Mouse (Mus musculus) CH12F3 (cell line): ENCODE results near the gene Clcnkb.

Source experiments
- in situ Hi-C: fragments of 300-500 bp; cut with MboI; formaldehyde crosslinking; loops from 2 replicates; pipeline ENCODE4 v1.14.3; 2020; ENCODE audit warnings: low sequenced_read_pairs

Gene Clcnkb

DNA sequence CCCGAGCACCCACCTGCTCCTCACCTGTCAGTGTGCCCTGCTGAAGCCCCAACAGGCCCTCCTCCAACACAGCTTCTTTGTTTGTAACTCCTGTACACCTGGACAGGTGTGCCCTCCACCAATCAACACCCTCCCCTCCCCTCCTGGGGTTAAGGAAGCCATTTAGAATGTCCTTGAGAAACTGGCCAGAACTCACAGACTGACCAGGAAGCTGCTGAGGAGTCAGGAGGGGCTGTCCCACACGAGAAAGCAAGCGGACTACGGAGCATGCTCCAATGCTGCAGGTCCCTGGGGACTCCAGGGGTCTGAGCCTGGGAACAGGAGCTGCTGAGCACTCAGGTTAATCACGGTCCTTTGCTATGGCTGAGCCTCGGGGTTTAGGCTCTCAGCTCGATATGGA lies at the start of gene Clcnkb:
Gene Clcnkb, minus strand, starts transcription at position 91 of the 400 bp plus-strand sequence.
- in situ Hi-C loops, result no loop called here

DNA sequence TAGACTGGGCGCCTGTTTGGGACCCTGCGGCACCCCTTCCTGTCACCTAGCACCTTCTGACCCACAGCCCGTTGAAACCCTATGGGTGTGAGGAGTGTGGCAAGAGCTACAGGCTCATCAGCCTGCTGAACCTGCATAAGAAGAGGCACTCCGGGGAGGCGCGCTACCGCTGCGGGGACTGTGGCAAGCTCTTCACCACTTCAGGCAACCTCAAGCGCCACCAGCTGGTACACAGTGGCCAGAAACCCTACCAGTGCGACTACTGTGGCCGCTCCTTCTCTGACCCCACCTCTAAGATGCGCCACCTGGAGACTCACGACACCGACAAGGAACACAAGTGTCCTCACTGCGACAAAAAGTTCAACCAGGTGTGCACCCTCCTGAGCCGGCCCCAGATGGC lies 48.9 kb upstream of the Clcnkb start:
- in situ Hi-C loops, result no loop called here

DNA sequence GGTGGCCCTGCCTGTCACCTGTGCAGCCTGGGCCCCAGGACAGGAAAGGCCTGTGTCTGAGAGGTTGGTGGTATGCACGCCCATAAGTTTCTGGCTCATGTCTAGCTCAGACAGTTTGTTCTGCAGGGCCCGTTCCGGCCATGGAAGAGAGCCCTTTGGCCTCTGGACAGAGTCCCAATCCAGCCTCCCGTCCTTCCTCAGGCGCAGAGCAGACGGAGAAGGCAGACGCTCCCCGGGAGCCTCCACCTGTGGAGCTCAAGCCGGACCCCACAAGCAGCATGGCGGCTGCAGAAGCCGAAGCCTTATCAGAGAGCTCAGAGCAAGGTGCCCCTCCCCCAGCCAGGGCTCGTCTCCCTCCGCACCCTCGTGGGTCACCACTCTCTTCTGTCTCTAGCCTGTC lies 47.7 kb upstream of the Clcnkb start:
- in situ Hi-C loops, result no loop called here

DNA sequence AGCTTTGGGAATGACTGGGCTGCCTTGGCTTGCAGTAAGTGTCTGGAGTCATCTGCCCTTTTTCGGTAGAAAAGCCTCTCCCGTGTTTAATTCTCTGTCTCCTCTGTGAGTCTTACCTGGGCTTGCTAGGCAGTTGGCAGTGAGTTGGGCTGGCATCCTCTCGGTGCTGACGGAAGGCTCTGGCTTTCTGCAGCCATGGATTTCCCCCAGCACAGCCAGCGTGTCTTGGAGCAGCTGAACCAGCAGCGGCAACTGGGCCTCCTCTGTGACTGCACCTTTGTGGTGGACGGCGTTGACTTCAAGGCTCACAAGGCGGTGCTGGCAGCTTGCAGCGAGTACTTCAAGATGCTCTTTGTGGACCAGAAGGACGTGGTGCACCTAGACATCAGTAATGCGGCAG lies 45.8 kb upstream of the Clcnkb start:
- in situ Hi-C loops, result no loop called here

DNA sequence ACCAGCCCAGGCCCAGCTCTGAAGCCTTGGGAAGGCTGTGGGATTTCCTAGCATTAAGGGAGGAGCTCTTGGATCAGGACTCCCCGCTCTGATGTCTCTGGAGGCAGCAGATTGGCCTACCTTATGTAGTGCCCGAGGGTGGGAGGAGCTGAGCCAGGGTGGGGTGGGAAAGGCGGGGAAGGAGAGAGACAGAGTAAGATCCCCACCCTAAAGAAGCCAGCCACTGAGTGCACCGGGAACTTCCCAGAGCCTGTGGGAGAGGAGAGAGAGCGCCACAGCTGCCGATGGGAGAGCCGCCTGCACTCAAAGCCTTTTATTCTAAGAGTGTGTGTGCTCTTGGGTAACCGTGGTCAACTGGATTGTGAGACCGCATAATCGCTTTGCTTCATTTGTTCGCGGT lies 45.3 kb upstream of the Clcnkb start:
- in situ Hi-C loops, result no loop called here

GRCm38 (mm10) chr4:141460481-141460880 lies 44.7 kb upstream of the Clcnkb start:
- in situ Hi-C loops, result no loop called here

DNA sequence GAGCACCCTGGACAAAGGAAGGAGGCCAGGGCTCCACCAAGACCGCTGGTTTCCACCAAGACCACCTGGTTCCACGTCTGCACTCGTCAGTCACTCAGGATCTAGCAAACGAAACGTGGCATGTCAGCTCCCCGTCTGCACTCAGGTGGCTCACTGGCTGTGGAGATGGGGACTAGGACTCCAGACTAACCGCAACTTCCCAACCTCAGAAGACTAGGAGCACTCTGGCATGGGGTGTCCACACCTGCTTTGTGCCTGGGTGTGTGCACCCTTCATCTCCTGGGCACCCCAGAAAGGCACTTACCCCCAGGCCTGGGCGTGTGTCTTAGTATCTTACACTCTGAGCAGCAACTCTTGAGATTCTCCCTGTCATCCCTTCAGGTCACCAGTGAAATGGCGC lies 44.0 kb upstream of the Clcnkb start:
- in situ Hi-C loops, result no loop called here

DNA sequence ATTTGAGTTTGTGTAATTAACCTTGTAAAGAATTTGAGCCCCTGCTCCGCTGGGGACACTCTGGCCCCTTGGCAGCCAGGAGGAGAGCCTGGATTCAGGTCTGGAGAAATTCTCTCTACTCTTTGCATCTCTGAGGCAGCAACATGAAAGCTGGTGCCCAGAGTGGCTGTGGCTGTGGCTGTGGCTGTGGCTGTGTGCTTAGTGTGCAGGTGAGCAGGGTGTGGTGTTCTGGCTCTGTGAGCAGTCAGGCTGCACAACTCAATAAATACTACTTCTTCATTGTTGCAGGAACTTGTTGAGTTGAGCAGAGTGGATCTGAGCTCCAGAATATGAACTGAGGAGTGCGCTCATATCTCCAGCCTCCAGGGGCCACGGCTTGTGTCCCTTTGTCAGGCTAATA lies 43.1 kb upstream of the Clcnkb start:
- in situ Hi-C loops, result no loop called here

DNA sequence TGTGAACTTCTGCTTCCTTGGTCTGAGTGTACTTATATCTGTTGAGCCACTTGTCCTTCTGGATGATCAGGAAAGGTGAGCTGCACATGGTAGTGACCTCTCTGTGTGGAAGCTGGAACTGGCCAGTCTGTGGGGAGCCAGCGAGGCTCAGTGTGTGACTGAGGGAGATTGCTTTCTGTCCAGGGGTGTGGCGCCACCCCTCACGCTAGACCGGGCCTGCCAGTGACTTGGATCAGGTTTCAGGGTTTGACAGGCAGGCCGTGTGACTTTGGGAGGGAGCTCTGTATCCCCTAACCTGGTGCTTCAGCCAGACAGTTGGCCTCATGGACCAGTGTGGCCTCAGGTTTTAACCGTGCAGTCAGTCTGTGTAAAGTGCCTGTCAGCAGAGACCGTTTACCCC lies 42.4 kb upstream of the Clcnkb start:
- in situ Hi-C loops, result no loop called here

DNA sequence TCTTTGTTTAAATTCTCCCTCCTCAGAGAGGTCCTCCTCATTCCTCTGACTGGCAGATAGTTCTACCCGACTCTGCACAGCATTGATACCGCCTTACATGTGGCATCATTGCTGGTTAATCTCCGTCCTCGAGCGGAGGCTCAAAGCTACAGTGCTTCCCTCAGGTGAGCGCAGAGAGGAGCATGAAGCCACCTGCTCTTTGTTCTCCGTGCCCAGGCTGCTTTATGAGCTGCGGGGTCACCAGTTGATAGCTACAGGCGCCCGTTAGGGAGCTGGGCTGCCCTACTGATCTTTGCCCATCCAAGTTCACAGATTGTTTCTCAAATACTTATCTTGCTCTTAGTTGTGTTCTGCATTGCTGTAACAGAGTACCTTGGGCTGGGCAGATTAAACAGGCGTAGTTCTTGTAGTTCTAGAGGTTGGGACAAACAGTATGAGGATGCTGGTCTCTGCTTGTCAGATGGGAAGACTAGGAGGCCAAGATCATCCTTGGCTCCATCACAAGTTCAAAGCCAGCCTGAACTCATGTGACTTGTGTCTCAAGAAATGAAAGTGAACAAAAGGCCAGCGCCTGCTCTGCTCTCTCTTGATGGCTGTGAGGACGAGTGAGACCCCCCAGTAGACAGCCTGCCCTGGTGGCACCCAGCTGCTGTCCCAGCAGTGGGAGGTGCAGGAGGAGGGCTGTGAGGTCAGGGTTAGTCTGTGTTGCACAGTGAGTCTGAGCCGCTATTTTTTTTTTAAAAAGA lies 40.6 kb upstream of the Clcnkb start:
- in situ Hi-C loops, result no loop called here

GRCm38 (mm10) chr4:141455526-141455925 lies 39.7 kb upstream of the Clcnkb start:
- in situ Hi-C loops, result no loop called here

- in situ Hi-C loops, result no loop called here
Measured at GRCm38 (mm10) chr4:141454581-141455350, 39.0 kb upstream of the Clcnkb start.

DNA sequence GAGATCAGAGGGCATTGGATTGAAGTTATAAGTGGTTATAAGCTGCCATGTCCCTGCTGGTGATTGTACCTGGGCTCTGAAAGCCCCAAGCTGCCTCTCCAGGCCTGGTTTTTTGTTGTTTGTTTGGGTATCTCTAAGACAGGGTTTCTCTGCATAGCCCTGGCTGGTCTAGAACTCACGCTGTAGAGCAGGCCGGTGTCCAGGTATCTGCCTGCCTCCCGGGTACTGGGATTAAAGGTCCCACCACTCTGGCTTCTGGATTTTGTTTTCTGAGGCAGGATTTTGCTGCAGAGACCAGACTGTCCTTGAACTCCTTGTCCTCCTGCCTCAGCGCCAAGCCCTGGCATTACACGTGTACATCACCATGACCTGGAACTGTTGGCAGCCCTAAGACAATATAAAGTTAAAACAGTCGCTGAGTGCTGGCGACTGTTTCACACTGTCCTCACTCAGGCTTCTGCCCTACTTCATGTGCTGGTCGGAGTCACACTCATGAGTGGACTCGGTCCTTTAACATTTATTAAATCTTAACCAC lies 36.2 kb upstream of the Clcnkb start:
- in situ Hi-C loops, result no loop called here

GRCm38 (mm10) chr4:141451251-141451650 lies 35.4 kb upstream of the Clcnkb start:
- in situ Hi-C loops, result no loop called here

- in situ Hi-C loops, result no loop called here
Measured at GRCm38 (mm10) chr4:141446211-141446610, 30.4 kb upstream of the Clcnkb start.

DNA sequence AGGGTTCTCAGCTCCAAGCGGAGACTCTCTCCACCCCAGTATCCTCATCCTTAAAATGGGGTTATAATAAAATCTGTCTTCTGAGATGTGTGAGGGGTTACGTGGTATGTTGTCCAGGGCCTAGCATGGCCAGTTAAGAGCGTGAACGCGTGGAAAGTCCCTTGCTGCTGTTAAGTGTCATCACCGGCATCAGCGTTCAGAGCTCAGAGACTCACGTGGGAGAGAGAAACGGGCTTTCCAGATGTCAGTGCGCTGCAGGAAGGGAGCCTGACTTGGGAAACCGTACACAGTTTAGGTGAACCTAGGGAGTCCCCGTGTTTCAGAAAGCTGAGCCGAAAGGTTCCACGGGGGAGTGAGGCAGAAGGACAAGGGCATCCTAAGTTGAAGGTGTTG lies 29.5 kb upstream of the Clcnkb start:
- in situ Hi-C loops, result no loop called here

- in situ Hi-C loops, result no loop called here
Measured at GRCm38 (mm10) chr4:141444451-141445327, 28.9 kb upstream of the Clcnkb start, which contains the start of gene Zbtb17. TSS of gene Zbtb17 (plus strand) at chr4:141444654.

- in situ Hi-C loops, result no loop called here
Measured at GRCm38 (mm10) chr4:141443641-141444429, 28.0 kb upstream of the Clcnkb start.

GRCm38 (mm10) chr4:141440877-141441276 lies 25.1 kb upstream of the Clcnkb start:
- in situ Hi-C loops, result no loop called here

GRCm38 (mm10) chr4:141439083-141439803 lies 23.4 kb upstream of the Clcnkb start:
- in situ Hi-C loops, result no loop called here
